Mouse (Mus musculus): Measurements from ENCODE around the gene Ndufa5. TPM values are rescaled to one million over a fixed set of nuclear protein-coding genes. Genes with fewer than 3 reads are reported as not detected.
A peak's percentile ranks its signal among the peaks of the same experiment; 100 is the strongest.

Gene Ndufa5
- total RNA-seq (2017) = 272 and 431 TPM in 2 replicates

- peak; percentile 95 for ATAC-seq (replicated peaks; ENCODE audit: low read depth, poor library complexity, severe bottlenecking)
These were observed at the start of gene Ndufa5 for GRCm38 (mm10) chr6:24527155-24528063. Gene Ndufa5 (minus strand): TSS chr6:24528013.

GRCm38 (mm10) chr6:24573319-24573718, 45.5 kb upstream of the Ndufa5 start:
- ATAC-seq (replicated peaks; ENCODE audit: low read depth, poor library complexity, severe bottlenecking) = no peak

GRCm38 (mm10) chr6:24572431-24572830, 44.6 kb upstream of the Ndufa5 start:
- ATAC-seq (replicated peaks; ENCODE audit: low read depth, poor library complexity, severe bottlenecking) = no peak

GRCm38 (mm10) chr6:24571126-24571525, 43.3 kb upstream of the Ndufa5 start:
- 0 out of 2 replicates have a peak, but pooled peaks have one; percentile 29 for ATAC-seq (replicated peaks; ENCODE audit: low read depth, poor library complexity, severe bottlenecking)

GRCm38 (mm10) chr6:24570278-24570677, 42.5 kb upstream of the Ndufa5 start:
- ATAC-seq (replicated peaks; ENCODE audit: low read depth, poor library complexity, severe bottlenecking) = no peak

- ATAC-seq (replicated peaks; ENCODE audit: low read depth, poor library complexity, severe bottlenecking) = no peak
These were observed 41.9 kb upstream of the Ndufa5 start for GRCm38 (mm10) chr6:24569711-24570110.

GRCm38 (mm10) chr6:24568963-24569362, 41.1 kb upstream of the Ndufa5 start:
- ATAC-seq (replicated peaks; ENCODE audit: low read depth, poor library complexity, severe bottlenecking) = no peak

- ATAC-seq (replicated peaks; ENCODE audit: low read depth, poor library complexity, severe bottlenecking) = no peak
These were observed 37.1 kb upstream of the Ndufa5 start for GRCm38 (mm10) chr6:24564886-24565285.

- no peak for ATAC-seq (replicated peaks; ENCODE audit: low read depth, poor library complexity, severe bottlenecking)
These were observed 36.3 kb upstream of the Ndufa5 start for GRCm38 (mm10) chr6:24564081-24564480.

GRCm38 (mm10) chr6:24555488-24555887, 27.7 kb upstream of the Ndufa5 start:
- ATAC-seq (replicated peaks; ENCODE audit: low read depth, poor library complexity, severe bottlenecking) = no peak

GRCm38 (mm10) chr6:24554427-24555086, 26.7 kb upstream of the Ndufa5 start:
- no peak for ATAC-seq (replicated peaks; ENCODE audit: low read depth, poor library complexity, severe bottlenecking)

- ATAC-seq (replicated peaks; ENCODE audit: low read depth, poor library complexity, severe bottlenecking) = no peak
These were observed 24.2 kb upstream of the Ndufa5 start for GRCm38 (mm10) chr6:24552046-24552445.

GRCm38 (mm10) chr6:24549801-24550200, 22.0 kb upstream of the Ndufa5 start:
- no peak for ATAC-seq (replicated peaks; ENCODE audit: low read depth, poor library complexity, severe bottlenecking)

GRCm38 (mm10) chr6:24546716-24547420, 19.1 kb upstream of the Ndufa5 start:
- no peak for ATAC-seq (replicated peaks; ENCODE audit: low read depth, poor library complexity, severe bottlenecking)

GRCm38 (mm10) chr6:24543119-24543591, 15.3 kb upstream of the Ndufa5 start:
- no peak for ATAC-seq (replicated peaks; ENCODE audit: low read depth, poor library complexity, severe bottlenecking)

- no peak for ATAC-seq (replicated peaks; ENCODE audit: low read depth, poor library complexity, severe bottlenecking)
These were observed 14.6 kb upstream of the Ndufa5 start for GRCm38 (mm10) chr6:24542393-24542792.

GRCm38 (mm10) chr6:24540106-24540505, 12.3 kb upstream of the Ndufa5 start:
- no peak for ATAC-seq (replicated peaks; ENCODE audit: low read depth, poor library complexity, severe bottlenecking)

GRCm38 (mm10) chr6:24538435-24538834, 10.6 kb upstream of the Ndufa5 start:
- no peak for ATAC-seq (replicated peaks; ENCODE audit: low read depth, poor library complexity, severe bottlenecking)

GRCm38 (mm10) chr6:24532804-24533203, 5.0 kb upstream of the Ndufa5 start:
- no peak for ATAC-seq (replicated peaks; ENCODE audit: low read depth, poor library complexity, severe bottlenecking)

GRCm38 (mm10) chr6:24530711-24531420, 3.1 kb upstream of the Ndufa5 start:
- ATAC-seq (replicated peaks; ENCODE audit: low read depth, poor library complexity, severe bottlenecking) = no peak
